Mouse (Mus musculus): Measurements from ENCODE around the gene Sparcl1. TPM values are rescaled to one million over a fixed set of nuclear protein-coding genes. Genes with fewer than 3 reads are reported as not detected.

Sparcl1 gene
- polyA plus RNA-seq, 1 experiment, result not detected

DNA sequence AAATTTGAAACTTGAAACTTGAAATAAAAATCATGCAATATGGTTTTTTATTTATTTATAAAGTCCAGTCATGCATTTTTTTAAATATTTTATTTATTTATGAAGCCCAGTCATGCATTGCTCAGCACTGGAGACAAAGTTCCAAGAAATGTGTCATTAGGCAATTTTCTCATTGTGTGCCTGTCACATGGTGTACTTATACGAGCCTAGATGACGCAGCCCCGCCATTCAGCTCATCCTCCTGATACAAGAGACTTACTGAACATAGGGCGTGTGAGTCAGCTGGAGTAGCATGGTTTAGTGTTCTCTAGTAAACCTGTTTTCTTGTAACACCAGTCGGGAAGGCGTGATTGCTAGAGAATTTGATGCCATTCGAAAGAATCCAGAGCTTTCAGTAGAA, 57.2 kb downstream of the Sparcl1 start:
- H3K27me3 ChIP-seq (ENCODE audit: control insufficient read depth), result no peaks in the 10 kb centered on the region
- TF ChIP-seq GATA1 (IDR thresholded peaks at IDR 0.05; ENCODE audit: low read length), result no peak
- H3K36me3 ChIP-seq (ENCODE audit: control insufficient read depth), result peaks cover 96% of the 10 kb centered on the region
- peaks cover 86% of the 10 kb centered on the region for H3K4me1 ChIP-seq (ENCODE audit: control insufficient read depth)
- H3K4me3 ChIP-seq (replicated peaks), result no peak overlapping the region
- no peaks in the 10 kb centered on the region; the same call in 1 of the 2 replicates for H3K9me3 ChIP-seq (ENCODE audit: control insufficient read depth, low read length)

DNA sequence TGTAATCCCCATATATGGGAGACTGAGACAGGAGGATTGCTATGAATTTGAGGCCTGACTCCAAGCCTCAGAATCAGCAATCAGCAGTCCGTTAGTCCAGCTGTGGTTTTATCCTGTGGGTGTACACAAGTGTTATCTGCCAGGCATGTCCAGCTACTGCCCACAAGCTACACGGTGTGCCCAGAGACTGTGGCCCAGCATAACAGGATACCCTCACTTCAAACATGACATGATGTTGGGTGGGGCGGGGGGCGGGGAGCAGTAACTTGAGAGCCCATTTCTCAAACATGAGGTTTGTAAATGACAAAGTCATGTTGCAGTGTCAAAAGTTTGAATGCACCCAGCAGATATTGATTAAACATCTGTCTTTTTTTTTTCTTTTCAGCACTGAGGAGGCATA, 57.7 kb downstream of the Sparcl1 start:
- H3K36me3 ChIP-seq (ENCODE audit: control insufficient read depth), result peaks cover 96% of the 10 kb centered on the region
- peaks cover 82% of the 10 kb centered on the region for H3K4me1 ChIP-seq (ENCODE audit: control insufficient read depth)
- TF ChIP-seq TAL1 (IDR thresholded peaks at IDR 0.05; ENCODE audit: low read length) (no peak), GATA1 (IDR thresholded peaks at IDR 0.05; ENCODE audit: low read length) (no peak)

DNA sequence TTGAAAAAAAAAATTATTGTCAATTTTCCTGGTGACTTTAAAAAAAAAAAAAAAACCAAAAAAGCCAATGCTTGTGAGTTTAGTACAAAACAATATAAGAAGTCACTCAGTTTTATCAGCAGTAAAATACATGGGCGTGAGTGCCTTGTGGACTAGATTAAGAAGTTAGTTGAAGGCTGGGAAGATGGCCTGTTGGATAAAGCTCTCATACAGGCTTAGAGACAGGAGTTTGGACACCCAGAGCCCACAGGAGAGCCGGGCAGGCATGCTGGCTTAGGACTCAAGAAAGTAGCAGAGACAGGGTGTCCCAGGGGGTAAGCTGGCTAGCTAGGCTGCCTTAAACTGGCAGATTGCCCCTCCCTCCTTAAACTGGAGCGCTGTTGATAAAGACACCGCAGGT, 58.6 kb downstream of the Sparcl1 start:
- Histone ChIP-seq H3K27me3 (ENCODE audit: control insufficient read depth) (no peaks in the 10 kb centered on the region), H3K36me3 (ENCODE audit: control insufficient read depth) (peaks cover 96% of the 10 kb centered on the region), H3K4me3 (replicated peaks) (peak overlapping the region; percentile 41), H3K9me3 (ENCODE audit: control insufficient read depth, low read length) (no peaks in the 10 kb centered on the region), H3K4me1 (ENCODE audit: control insufficient read depth) (peaks cover 80% of the 10 kb centered on the region)
- TF ChIP-seq TAL1 (IDR thresholded peaks at IDR 0.05; ENCODE audit: low read length) (peak; percentile 46), GATA1 (IDR thresholded peaks at IDR 0.05; ENCODE audit: low read length) (peak; percentile 76)

More for the DNA sequence above, 57.7 kb downstream of the Sparcl1 start:
- Histone ChIP-seq H3K27me3 (ENCODE audit: control insufficient read depth) (no peaks in the 10 kb centered on the region), H3K9me3 (ENCODE audit: control insufficient read depth, low read length) (no peaks in the 10 kb centered on the region), H3K4me3 (replicated peaks) (no peak overlapping the region)

DNA sequence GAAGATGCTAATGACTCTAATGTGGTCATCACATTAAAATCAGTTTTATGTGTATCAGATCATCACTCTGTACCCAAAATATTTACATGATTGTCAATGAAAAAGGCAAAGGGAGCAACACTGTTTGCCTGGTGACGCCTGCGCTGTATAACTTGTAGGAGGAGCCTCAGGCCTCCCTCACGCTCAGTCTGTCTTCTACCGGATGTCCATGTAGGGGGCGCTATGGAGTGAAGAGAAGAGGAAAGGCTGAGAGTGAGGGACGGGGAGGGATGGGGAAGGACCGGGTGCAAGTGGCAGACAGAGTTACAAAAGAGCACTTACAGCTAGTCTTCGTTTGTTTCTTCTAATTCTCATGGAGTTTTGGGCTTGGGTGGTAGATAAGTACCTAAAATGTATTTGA, 60.6 kb downstream of the Sparcl1 start:
- Histone ChIP-seq H3K4me1 (ENCODE audit: control insufficient read depth) (peaks cover 78% of the 10 kb centered on the region), H3K4me3 (replicated peaks) (no peak overlapping the region), H3K27me3 (ENCODE audit: control insufficient read depth) (no peaks in the 10 kb centered on the region), H3K36me3 (ENCODE audit: control insufficient read depth) (peaks cover 80% of the 10 kb centered on the region), H3K9me3 (ENCODE audit: control insufficient read depth, low read length) (no peaks in the 10 kb centered on the region)
- TF ChIP-seq TAL1 (IDR thresholded peaks at IDR 0.05; ENCODE audit: low read length) (no peak), GATA1 (IDR thresholded peaks at IDR 0.05; ENCODE audit: low read length) (no peak)

DNA sequence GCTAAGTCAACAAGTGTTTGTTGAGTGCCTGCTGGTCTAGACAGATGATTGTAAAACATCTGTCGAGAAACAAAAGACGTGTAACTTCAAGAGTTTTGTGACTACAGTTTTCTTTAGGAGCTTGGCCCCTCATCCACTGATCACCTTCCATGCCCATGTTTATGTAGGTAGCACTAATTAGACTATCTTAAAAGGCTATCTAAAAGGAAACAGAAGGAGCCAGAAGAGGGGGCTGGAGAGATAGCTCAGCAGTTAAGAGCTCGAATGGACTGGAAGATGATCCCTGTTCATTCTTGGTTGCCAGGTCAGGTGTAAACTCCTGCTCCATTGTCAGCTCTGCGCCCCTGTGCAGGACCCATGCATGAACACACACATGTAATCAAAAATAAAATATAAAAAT, 65.4 kb downstream of the Sparcl1 start:
- TF ChIP-seq GATA1 (IDR thresholded peaks at IDR 0.05; ENCODE audit: low read length), result peak; percentile 84
- no peak for TF ChIP-seq TAL1 (IDR thresholded peaks at IDR 0.05; ENCODE audit: low read length)
- H3K4me1 ChIP-seq (ENCODE audit: control insufficient read depth), result peaks cover 68% of the 10 kb centered on the region
- H3K36me3 ChIP-seq (ENCODE audit: control insufficient read depth), result peaks cover 36% of the 10 kb centered on the region
- H3K27me3 ChIP-seq (ENCODE audit: control insufficient read depth), result no peaks in the 10 kb centered on the region
- no peaks in the 10 kb centered on the region for H3K9me3 ChIP-seq (ENCODE audit: control insufficient read depth, low read length)
- H3K4me3 ChIP-seq (replicated peaks), result peak overlapping the region; percentile 91

DNA sequence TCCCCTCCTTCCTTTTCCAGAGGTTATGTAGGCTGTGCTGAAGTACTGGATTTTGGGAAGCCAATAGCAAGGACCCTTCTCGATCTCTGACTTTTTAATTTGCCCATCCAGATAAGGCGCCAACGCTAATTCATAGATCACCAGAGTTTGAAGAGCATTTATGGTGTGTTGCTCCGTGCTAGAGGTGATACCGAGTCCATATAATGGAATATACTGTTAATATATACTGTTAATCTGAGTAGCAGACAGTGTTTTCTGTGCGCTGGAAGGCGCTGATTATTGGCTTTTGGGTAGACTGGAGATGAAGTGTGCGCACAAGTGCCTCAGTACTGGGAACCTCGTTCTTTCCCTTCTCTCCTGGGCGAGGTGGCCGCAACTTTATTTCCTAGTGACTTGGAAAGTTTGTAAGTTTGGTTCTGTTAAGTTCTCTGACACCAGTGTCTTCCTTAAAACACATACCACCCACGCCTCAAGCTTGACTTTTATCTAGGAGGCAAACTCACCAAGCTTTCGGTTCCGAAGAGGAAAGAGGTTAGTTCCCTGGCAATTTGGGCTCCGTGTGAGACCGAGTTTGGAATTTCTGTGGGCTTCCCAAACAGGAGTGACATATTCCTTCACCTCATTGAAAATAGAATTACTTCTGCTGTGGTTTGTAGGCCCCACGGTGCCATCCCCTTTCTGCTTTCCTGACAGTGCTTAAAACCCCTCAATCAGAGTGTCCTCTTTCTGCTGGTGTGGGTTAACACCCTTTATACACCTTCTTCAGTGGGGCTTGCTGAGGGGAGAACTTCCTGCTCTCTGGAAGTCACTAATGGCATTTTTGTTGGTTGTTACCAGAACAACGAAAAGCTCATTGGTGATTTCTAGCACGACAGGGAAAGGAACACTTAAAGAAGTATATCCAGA, 66.1 kb downstream of the Sparcl1 start:
- TF ChIP-seq GATA1 (IDR thresholded peaks at IDR 0.05; ENCODE audit: low read length) (peak; percentile 57), TAL1 (IDR thresholded peaks at IDR 0.05; ENCODE audit: low read length) (no peak)
- H3K9me3 ChIP-seq (ENCODE audit: control insufficient read depth, low read length), result no peaks in the 10 kb centered on the region
- H3K4me1 ChIP-seq (ENCODE audit: control insufficient read depth), result peaks cover 66% of the 10 kb centered on the region
- peaks cover 29% of the 10 kb centered on the region for H3K36me3 ChIP-seq (ENCODE audit: control insufficient read depth)
- no peaks in the 10 kb centered on the region for H3K27me3 ChIP-seq (ENCODE audit: control insufficient read depth)
- peak overlapping the region; percentile 91 for H3K4me3 ChIP-seq (replicated peaks)

DNA sequence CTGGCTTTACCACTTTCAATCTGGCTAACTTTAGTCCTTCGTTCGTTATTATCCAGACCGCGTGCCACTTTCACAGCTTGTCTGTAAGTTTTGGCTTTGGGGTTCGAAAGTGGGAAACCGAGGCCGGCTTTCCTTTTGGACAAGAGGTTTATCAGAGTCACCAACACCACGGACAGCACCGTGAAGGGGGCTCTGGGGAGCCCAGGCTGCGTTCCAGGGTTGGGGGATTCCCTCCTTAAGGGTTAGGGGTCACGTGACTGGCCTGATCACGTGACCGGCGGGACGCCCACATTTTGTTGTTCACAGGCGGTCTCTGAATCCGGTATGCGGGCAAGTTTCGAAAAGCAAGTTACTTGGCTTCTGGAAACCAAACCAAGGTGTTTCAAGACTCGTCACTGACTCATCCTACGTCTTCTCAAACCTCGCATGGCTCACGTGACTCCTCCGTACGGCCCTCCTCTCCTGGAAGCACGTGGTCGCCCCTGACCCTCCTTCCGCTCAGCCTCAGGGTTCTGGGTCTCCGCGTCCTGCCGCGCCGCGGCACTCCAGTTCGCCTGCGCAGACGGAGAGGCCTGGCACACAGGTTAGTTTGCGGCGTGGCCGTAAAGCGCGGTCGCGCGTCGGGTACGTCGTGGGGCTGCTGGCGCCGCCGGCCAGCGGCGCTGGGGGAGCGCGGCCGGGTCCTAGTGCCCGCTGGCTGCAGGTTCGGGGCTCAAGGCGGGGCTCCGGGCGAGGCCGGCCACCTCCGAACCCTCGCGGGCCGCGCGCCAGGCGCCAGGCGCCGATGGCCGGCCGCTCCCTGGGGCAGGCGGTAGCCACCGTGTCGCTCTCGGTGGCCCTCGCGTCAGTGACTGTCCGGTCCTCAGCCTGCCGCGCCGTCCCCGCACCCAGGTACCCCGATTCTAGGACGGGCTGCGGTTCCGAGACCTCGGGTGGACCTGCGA, 67.0 kb downstream of the Sparcl1 start, which contains the start of gene Nudt9:
Nudt9 (plus strand) TSS at position 51 of the 944 bp plus-strand sequence.
- Histone ChIP-seq H3K4me1 (ENCODE audit: control insufficient read depth) (peaks cover 61% of the 10 kb centered on the region), H3K4me3 (replicated peaks) (peak within 1 kb of the TSS; percentile 91), H3K27me3 (ENCODE audit: control insufficient read depth) (no peaks in the 10 kb centered on the region), H3K36me3 (ENCODE audit: control insufficient read depth) (peaks cover 20% of the 10 kb centered on the region), H3K9me3 (ENCODE audit: control insufficient read depth, low read length) (no peaks in the 10 kb centered on the region)
- TF ChIP-seq GATA1 (IDR thresholded peaks at IDR 0.05; ENCODE audit: low read length) (no peak), TAL1 (IDR thresholded peaks at IDR 0.05; ENCODE audit: low read length) (no peak)

DNA sequence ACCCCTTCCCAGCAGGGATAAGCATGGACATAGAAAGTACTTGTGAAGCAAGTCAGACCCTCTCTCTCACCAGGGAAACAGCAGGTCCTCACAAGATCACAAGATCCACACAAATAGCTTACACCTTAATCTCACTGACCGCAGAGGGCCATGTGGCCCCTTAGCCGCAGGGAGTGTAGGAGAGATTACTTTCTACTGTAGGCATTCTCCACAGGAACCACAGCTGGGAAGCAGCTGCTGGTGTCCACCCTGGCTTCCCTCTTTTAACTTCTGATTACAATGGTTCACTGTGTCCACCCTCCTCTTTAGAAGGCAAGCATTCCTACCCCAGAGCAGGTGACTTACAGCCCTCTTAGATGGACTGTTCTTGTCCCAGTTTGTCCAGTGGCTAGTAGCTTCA, 69.8 kb downstream of the Sparcl1 start:
- peaks cover 57% of the 10 kb centered on the region for H3K4me1 ChIP-seq (ENCODE audit: control insufficient read depth)
- TF ChIP-seq GATA1 (IDR thresholded peaks at IDR 0.05; ENCODE audit: low read length) (no peak), TAL1 (IDR thresholded peaks at IDR 0.05; ENCODE audit: low read length) (0 out of 3 replicates have a peak, but pooled peaks have one; percentile 23)
- no peaks in the 10 kb centered on the region for H3K27me3 ChIP-seq (ENCODE audit: control insufficient read depth)
- no peaks in the 10 kb centered on the region for H3K9me3 ChIP-seq (ENCODE audit: control insufficient read depth, low read length)
- H3K4me3 ChIP-seq (replicated peaks), result no peak overlapping the region
- no peaks in the 10 kb centered on the region; the same call in 1 of the 2 replicates for H3K36me3 ChIP-seq (ENCODE audit: control insufficient read depth)

Data from erythroblast, embryonic 14.5 days (primary cell).